Mouse (Mus musculus) cerebellum, adult (tissue): Measurements from ENCODE around the gene Alpl.

Experiments used
- ATAC-seq: cut with Nextera tagmentation; 2 replicates; pipeline ENCODE4 v1.9.2; 2017; ENCODE audit warnings: mild to moderate bottlenecking, moderate library complexity, mixed read lengths; ENCODE audit not compliant: insufficient number of reproducible peaks, low FRiP score, low TSS enrichment

The Alpl gene

GRCm38 (mm10) chr4:137773369-137773899, 22.8 kb downstream of the Alpl start:
- no peak for ATAC-seq

- ATAC-seq, result no peak
Measured at GRCm38 (mm10) chr4:137772438-137773056, 23.6 kb downstream of the Alpl start.

GRCm38 (mm10) chr4:137771749-137772148, 24.4 kb downstream of the Alpl start:
- no peak for ATAC-seq

- ATAC-seq, result no peak
Measured at GRCm38 (mm10) chr4:137770901-137771612, 25.1 kb downstream of the Alpl start.

GRCm38 (mm10) chr4:137769635-137770034, 26.5 kb downstream of the Alpl start:
- ATAC-seq, result no peak

GRCm38 (mm10) chr4:137768831-137769230, 27.4 kb downstream of the Alpl start:
- no peak for ATAC-seq

GRCm38 (mm10) chr4:137768381-137768780, 27.8 kb downstream of the Alpl start:
- no peak for ATAC-seq

GRCm38 (mm10) chr4:137766365-137766764, 29.8 kb downstream of the Alpl start:
- no peak for ATAC-seq

- no peak for ATAC-seq
Measured at GRCm38 (mm10) chr4:137765554-137765971, 30.6 kb downstream of the Alpl start.

GRCm38 (mm10) chr4:137764621-137765020, 31.6 kb downstream of the Alpl start:
- ATAC-seq, result no peak

- ATAC-seq, result no peak
Measured at GRCm38 (mm10) chr4:137763920-137764495, 32.2 kb downstream of the Alpl start.

GRCm38 (mm10) chr4:137762886-137763285, 33.3 kb downstream of the Alpl start:
- no peak for ATAC-seq

GRCm38 (mm10) chr4:137754446-137754845, 41.7 kb downstream of the Alpl start:
- ATAC-seq, result no peak

- no peak for ATAC-seq
Measured at GRCm38 (mm10) chr4:137753199-137753598, 43.0 kb downstream of the Alpl start.

- ATAC-seq, result no peak
Measured at GRCm38 (mm10) chr4:137752471-137752870, 43.7 kb downstream of the Alpl start.

- ATAC-seq, result no peak
Measured at GRCm38 (mm10) chr4:137751717-137752116, 44.5 kb downstream of the Alpl start.

GRCm38 (mm10) chr4:137751310-137751709, 44.9 kb downstream of the Alpl start:
- no peak for ATAC-seq

GRCm38 (mm10) chr4:137750121-137750520, 46.1 kb downstream of the Alpl start:
- ATAC-seq, result no peak

GRCm38 (mm10) chr4:137749680-137750079, 46.5 kb downstream of the Alpl start:
- ATAC-seq, result no peak

GRCm38 (mm10) chr4:137748726-137749125, 47.5 kb downstream of the Alpl start:
- ATAC-seq, result no peak

- no peak for ATAC-seq
Measured at GRCm38 (mm10) chr4:137747590-137747989, 48.6 kb downstream of the Alpl start.
